8 mouse cellular contexts compared by ENCODE assay signal in genomic region chr8:61224380-61225092, GRCm38 (mm10). TPM values are rescaled to one million over a fixed set of nuclear protein-coding genes. Genes with fewer than 3 reads are reported as not detected.
DNase-seq lines count a peak whose midpoint lies in the region.

No protein-coding gene starts in this region.

- H3K36me3 ChIP-seq in forebrain, embryonic 10.5 days (replicated peaks) = peaks cover 26% of the 10 kb centered on the region

- intact Hi-C loops in heart, postnatal 36 days (cut with DNase I) = loop anchor here (2.0 to 10.0 kb wide), 4 partner anchors 92 to 263 kb away; partner anchors contain the start of genes Cbr4 and Clcn3

- peak overlapping the region; percentile 87 for H3K4me3 ChIP-seq in forebrain, embryonic 10.5 days

- peak; percentile 48 for DNase-seq in ES-CJ7 (ENCODE audit: low read depth, low spot score)
- DNase-seq in adrenal gland, postnatal 4 days (ENCODE audit: low spot score in 2 of 2) = peak; percentile 18 to 28
- peak; percentile 52 for DNase-seq in forebrain, embryonic 10.5 days (ENCODE audit: extremely low spot score, low spot score)
- peak; percentile 59 to 70 for DNase-seq in heart, postnatal 36 days
- DNase-seq in layer of hippocampus, adult 8-10 months (ENCODE audit: low spot score in 2 of 2) = peak; percentile 19 to 41
- DNase-seq in lung, postnatal 14 days = peak; percentile 62
- DNase-seq in retina, postnatal 1 day = peak; percentile 74
- DNase-seq in thymus, postnatal 4 days = peak; percentile 78

- WGBS in forebrain, embryonic 10.5 days = under 1% methylated on average over 41 of the region's 41 CpGs

- H3K9me3 ChIP-seq in forebrain, embryonic 10.5 days = no peaks in the 10 kb centered on the region

- H3K27ac ChIP-seq in forebrain, embryonic 10.5 days = peak overlapping the region; percentile 97

- peaks cover 62% of the 10 kb centered on the region for H3K4me1 ChIP-seq in forebrain, embryonic 10.5 days

- 0 out of 2 replicates have a peak, but pooled peaks cover 12% of the 10 kb centered on the region for H3K27me3 ChIP-seq in forebrain, embryonic 10.5 days (ENCODE audit: poor library complexity, severe bottlenecking)

RNA-seq across cellular contexts. Expression of gene Sh3rf1, which starts 0.9 kb away (rescaled TPM):
- total RNA-seq in adrenal gland, postnatal 4 days (2021) = 10 to 100 TPM; 14.1 to 20.4 TPM
- polyA plus RNA-seq in forebrain, embryonic 10.5 days (2016; fragmentation: Nextera tagmentation; extraction: Ambion mirVana) = 18.1 and 18.2 TPM in 2 replicates
- total RNA-seq in heart, postnatal 36 days (2021) = 1 to 10 TPM; 5.7 to 6.5 TPM
- total RNA-seq in layer of hippocampus, adult 8-10 months (2022) = 10 to 100 TPM; 55.7 to 63.8 (median 58.6) TPM

Comparison
In these comparisons a context has a peak if more than half of its experiments do, and no peak if none do; other contexts are left out.
1. Peak in every context shown above with its lines: DNase-seq, H3K4me3 ChIP-seq and H3K27ac ChIP-seq.
2. DNase-seq: peak in every context shown above with its lines; median percentile 78 in thymus, postnatal 4 days; 74 in retina, postnatal 1 day; 64 in heart, postnatal 36 days; 62 in lung, postnatal 14 days; 52 in forebrain, embryonic 10.5 days; 48 in ES-CJ7; 30 in layer of hippocampus, adult 8-10 months; 23 in adrenal gland, postnatal 4 days.